Mouse (Mus musculus): ENCODE data around the gene Prrx1. TPM values are rescaled to one million over a fixed set of nuclear protein-coding genes. Genes with fewer than 3 reads are reported as not detected.

The Prrx1 gene
- 0.75 and 1.5 TPM in 2 replicates for polyA plus RNA-seq (2012; rRNA removed; ENCODE audit: low replicate concordance)

DNA sequence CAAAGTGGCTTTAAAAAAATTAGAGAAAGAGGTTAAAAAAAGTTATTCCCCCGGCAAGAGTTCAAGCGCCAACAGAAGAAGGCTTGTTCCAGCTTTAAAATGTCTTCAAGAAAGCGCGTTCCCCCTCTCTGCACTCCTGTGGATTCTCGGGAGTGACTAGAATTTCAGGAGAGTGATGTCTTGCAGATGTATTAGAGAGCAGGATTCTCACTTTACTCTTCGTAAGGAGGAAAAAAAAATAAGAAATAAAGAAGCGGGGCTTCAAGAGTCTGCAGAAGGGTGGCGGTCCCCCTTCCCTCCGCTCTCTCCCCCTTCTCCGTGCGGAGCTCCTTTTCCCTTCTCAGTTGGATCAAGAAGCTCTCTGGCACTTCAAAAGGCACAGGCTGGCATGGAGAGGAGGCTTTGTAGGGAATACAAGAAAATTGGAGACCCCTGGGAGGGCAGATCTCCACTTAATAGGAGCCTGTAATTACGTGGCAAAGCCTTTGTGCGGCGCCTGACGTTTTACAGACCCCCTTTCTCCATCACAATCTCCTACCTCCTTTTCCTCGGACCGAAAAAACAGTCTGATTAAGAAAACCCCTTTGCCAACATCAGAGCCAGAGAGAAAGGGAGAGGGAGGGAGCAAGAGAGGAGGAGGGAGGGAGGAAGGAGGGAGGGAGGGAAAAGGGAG lies at the start of gene Prrx1:
TSS of gene Prrx1 (minus strand) at position 610 of the 673 bp plus-strand sequence.

Other genes with a start within 250 kb of the Prrx1 start
- not detected in 2 replicates for gene Mroh9, start 228.0 kb downstream of the Prrx1 start, polyA plus RNA-seq (2012; rRNA removed; ENCODE audit: low replicate concordance)
- 0.18 and 0.49 TPM in 2 replicates for gene Gorab, start 90.0 kb upstream of the Prrx1 start, polyA plus RNA-seq (2012; rRNA removed; ENCODE audit: low replicate concordance)

All from duodenum, adult 2 months (tissue).